Mouse (Mus musculus): ENCODE measurements around the gene Eras. TPM values are rescaled to one million over a fixed set of nuclear protein-coding genes. Genes with fewer than 3 reads are reported as not detected.

Gene Eras
- total and polyA plus RNA-seq, 2 experiments: not detected

- WGBS: 64% methylated on average over 4 of the region's 4 CpGs
- H3K36me3 ChIP-seq (ENCODE audit: control insufficient read depth, insufficient read depth, low read length): no peaks in the 10 kb centered on the region
- H3K9ac ChIP-seq (ENCODE audit: low read depth, low read length): no peak overlapping the region
- no peak for DNase-seq (ENCODE audit: extremely low read depth, low read depth, low spot score)
- no peak overlapping the region for H3K4me3 ChIP-seq (ENCODE audit: insufficient read depth, low read depth, low read length)
- H3K4me1 ChIP-seq (ENCODE audit: control insufficient read depth, insufficient read depth, low read length): no peaks in the 10 kb centered on the region
- TF ChIP-seq CTCF (IDR thresholded peaks at IDR 0.05; ENCODE audit: low read depth, low read length): no peak
- TF ChIP-seq POLR2A (IDR thresholded peaks at IDR 0.05; ENCODE audit: extremely low read depth, insufficient read depth, low read length): no peak
- H3K27me3 ChIP-seq (ENCODE audit: control insufficient read depth, insufficient read depth, low read length): no peaks in the 10 kb centered on the region
- H3K27ac ChIP-seq (replicated peaks; ENCODE audit: insufficient read depth, low read depth, low read length): no peak overlapping the region
- H3K79me2 ChIP-seq (ENCODE audit: control insufficient read depth, insufficient read depth, low read length): no peaks in the 10 kb centered on the region
Observed at GRCm38 (mm10) chrX:7966161-7966560, 37.8 kb upstream of the Eras start.

- Histone ChIP-seq H3K27me3 (ENCODE audit: control insufficient read depth, insufficient read depth, low read length) (no peaks in the 10 kb centered on the region), H3K36me3 (ENCODE audit: control insufficient read depth, insufficient read depth, low read length) (no peaks in the 10 kb centered on the region), H3K27ac (replicated peaks; ENCODE audit: insufficient read depth, low read depth, low read length) (no peak overlapping the region), H3K9ac (ENCODE audit: low read depth, low read length) (no peak overlapping the region), H3K4me1 (ENCODE audit: control insufficient read depth, insufficient read depth, low read length) (no peaks in the 10 kb centered on the region), H3K4me3 (ENCODE audit: insufficient read depth, low read depth, low read length) (no peak overlapping the region), H3K79me2 (ENCODE audit: control insufficient read depth, insufficient read depth, low read length) (no peaks in the 10 kb centered on the region)
- no peak for TF ChIP-seq CTCF (IDR thresholded peaks at IDR 0.05; ENCODE audit: low read depth, low read length)
- no peak for TF ChIP-seq POLR2A (IDR thresholded peaks at IDR 0.05; ENCODE audit: extremely low read depth, insufficient read depth, low read length)
- WGBS: 70% methylated on average over 7 of the region's 7 CpGs
- DNase-seq (ENCODE audit: extremely low read depth, low read depth, low spot score): no peak
Observed at GRCm38 (mm10) chrX:7963829-7964626, 35.6 kb upstream of the Eras start.

GRCm38 (mm10) chrX:7958868-7959267 lies 30.5 kb upstream of the Eras start:
- no peak for TF ChIP-seq POLR2A (IDR thresholded peaks at IDR 0.05; ENCODE audit: extremely low read depth, insufficient read depth, low read length)
- no peak for TF ChIP-seq CTCF (IDR thresholded peaks at IDR 0.05; ENCODE audit: low read depth, low read length)
- peaks cover 4% of the 10 kb centered on the region; the same call in 1 of the 2 replicates for H3K4me1 ChIP-seq (ENCODE audit: control insufficient read depth, insufficient read depth, low read length)
- no peaks in the 10 kb centered on the region for H3K36me3 ChIP-seq (ENCODE audit: control insufficient read depth, insufficient read depth, low read length)
- no peak overlapping the region for H3K27ac ChIP-seq (replicated peaks; ENCODE audit: insufficient read depth, low read depth, low read length)
- no peak overlapping the region for H3K4me3 ChIP-seq (ENCODE audit: insufficient read depth, low read depth, low read length)
- no peak overlapping the region for H3K9ac ChIP-seq (ENCODE audit: low read depth, low read length)
- H3K27me3 ChIP-seq (ENCODE audit: control insufficient read depth, insufficient read depth, low read length): no peaks in the 10 kb centered on the region
- WGBS: 91% methylated on average over 9 of the region's 9 CpGs
- no peak for DNase-seq (ENCODE audit: extremely low read depth, low read depth, low spot score)
- H3K79me2 ChIP-seq (ENCODE audit: control insufficient read depth, insufficient read depth, low read length): no peaks in the 10 kb centered on the region

DNA sequence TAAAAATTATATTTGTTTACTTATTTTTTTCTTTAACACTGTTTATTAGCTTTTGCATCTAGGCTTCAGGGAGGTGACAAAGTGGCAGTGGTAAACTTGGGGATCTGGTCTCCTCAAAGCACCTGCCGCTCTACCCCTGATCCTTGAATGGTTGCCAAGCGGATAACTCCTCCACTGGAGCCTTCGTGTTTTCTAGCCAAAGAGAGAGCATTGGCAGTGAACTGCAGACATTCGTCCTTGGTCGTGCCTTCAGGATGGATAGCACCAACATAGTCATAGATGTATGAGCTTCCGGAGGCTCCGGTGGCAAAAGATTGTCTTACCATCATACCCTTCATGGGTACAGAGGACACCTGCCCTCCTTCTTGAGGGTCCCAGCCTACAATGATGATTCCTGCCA lies 21.7 kb upstream of the Eras start:
- Histone ChIP-seq H3K4me3 (ENCODE audit: insufficient read depth, low read depth, low read length) (no peak overlapping the region), H3K27ac (replicated peaks; ENCODE audit: insufficient read depth, low read depth, low read length) (no peak overlapping the region), H3K79me2 (ENCODE audit: control insufficient read depth, insufficient read depth, low read length) (no peaks in the 10 kb centered on the region), H3K27me3 (ENCODE audit: control insufficient read depth, insufficient read depth, low read length) (no peaks in the 10 kb centered on the region), H3K4me1 (ENCODE audit: control insufficient read depth, insufficient read depth, low read length) (0 out of 2 replicates have a peak, but pooled peaks cover 4% of the 10 kb centered on the region), H3K9ac (ENCODE audit: low read depth, low read length) (no peak overlapping the region), H3K36me3 (ENCODE audit: control insufficient read depth, insufficient read depth, low read length) (no peaks in the 10 kb centered on the region)
- no peak for TF ChIP-seq POLR2A (IDR thresholded peaks at IDR 0.05; ENCODE audit: extremely low read depth, insufficient read depth, low read length)
- TF ChIP-seq CTCF (IDR thresholded peaks at IDR 0.05; ENCODE audit: low read depth, low read length): no peak
- DNase-seq (ENCODE audit: extremely low read depth, low read depth, low spot score): no peak
- 84% methylated on average over 7 of the region's 7 CpGs for WGBS

- 2% methylated on average over 38 of the region's 38 CpGs for WGBS
- Histone ChIP-seq H3K27ac (replicated peaks; ENCODE audit: insufficient read depth, low read depth, low read length) (no peak overlapping the region), H3K4me1 (ENCODE audit: control insufficient read depth, insufficient read depth, low read length) (0 out of 2 replicates have a peak, but pooled peaks cover 4% of the 10 kb centered on the region), H3K79me2 (ENCODE audit: control insufficient read depth, insufficient read depth, low read length) (no peaks in the 10 kb centered on the region), H3K9ac (ENCODE audit: low read depth, low read length) (peak overlapping the region; percentile 75), H3K27me3 (ENCODE audit: control insufficient read depth, insufficient read depth, low read length) (no peaks in the 10 kb centered on the region), H3K36me3 (ENCODE audit: control insufficient read depth, insufficient read depth, low read length) (no peaks in the 10 kb centered on the region), H3K4me3 (ENCODE audit: insufficient read depth, low read depth, low read length) (peak overlapping the region; percentile 73)
- peak; percentile 91 for DNase-seq (ENCODE audit: extremely low read depth, low read depth, low spot score)
- TF ChIP-seq POLR2A (IDR thresholded peaks at IDR 0.05; ENCODE audit: extremely low read depth, insufficient read depth, low read length) (0 out of 2 replicates have a peak, but pooled peaks have one; percentile 18), CTCF (IDR thresholded peaks at IDR 0.05; ENCODE audit: low read depth, low read length) (no peak)
Observed at GRCm38 (mm10) chrX:7947900-7948492, 19.6 kb upstream of the Eras start.

All from liver, adult 2 months (tissue).